Mouse (Mus musculus) layer of hippocampus, postnatal 25 days (tissue): ENCODE measurements at regions not wholly inside any gene's neighbourhood (a gene's known extent, or its start where the extent isn't known, plus 50 kb on each side); places are given as distances from the start of the nearest gene placed in this dataset.

Source experiments
- DNase-seq, 2 experiments: peaks; one replicate each; pipeline ENCODE4 v3.0.0; 2022; ENCODE audit warnings: mixed read lengths in 2 of 2, low spot score in 1 of 2; ENCODE audit errors: extremely low spot score in 1 of 2

- DNase-seq, result no peak
Observed at GRCm38 (mm10) chr3:143107733-143108291, 226.0 kb upstream of the Pkn2 start.

- no peak for DNase-seq
Observed at GRCm38 (mm10) chr3:143104734-143105133, 222.9 kb upstream of the Pkn2 start.

GRCm38 (mm10) chr3:143103333-143103732, 221.5 kb upstream of the Pkn2 start:
- no peak for DNase-seq

GRCm38 (mm10) chr3:143100810-143101645, 219.2 kb upstream of the Pkn2 start:
- DNase-seq, result peak; percentile 30 to 43

GRCm38 (mm10) chr3:143100203-143100602, 218.4 kb upstream of the Pkn2 start:
- DNase-seq, result no peak

- no peak for DNase-seq
Observed at GRCm38 (mm10) chr3:143092206-143092605, 210.4 kb upstream of the Pkn2 start.

GRCm38 (mm10) chr3:143090886-143091285, 209.1 kb upstream of the Pkn2 start:
- DNase-seq, result no peak

- no peak for DNase-seq
Observed at GRCm38 (mm10) chr3:143090316-143090715, 208.5 kb upstream of the Pkn2 start.

- DNase-seq, result no peak
Observed at GRCm38 (mm10) chr3:143087786-143088185, 206.0 kb upstream of the Pkn2 start.

- no peak for DNase-seq
Observed at GRCm38 (mm10) chr3:143078310-143078709, 196.5 kb upstream of the Pkn2 start.

GRCm38 (mm10) chr3:143071839-143072373, 190.1 kb upstream of the Pkn2 start:
- no peak for DNase-seq

- no peak for DNase-seq
Observed at GRCm38 (mm10) chr3:143054858-143055257, 173.1 kb upstream of the Pkn2 start.

- DNase-seq, result no peak
Observed at GRCm38 (mm10) chr3:143053286-143053993, 171.6 kb upstream of the Pkn2 start.

GRCm38 (mm10) chr3:143040666-143041065, 158.9 kb upstream of the Pkn2 start:
- DNase-seq, result no peak

GRCm38 (mm10) chr3:143036108-143036507, 154.3 kb upstream of the Pkn2 start:
- no peak for DNase-seq

- no peak for DNase-seq
Observed at GRCm38 (mm10) chr3:143034588-143034987, 152.8 kb upstream of the Pkn2 start.

GRCm38 (mm10) chr3:143022486-143022885, 140.7 kb upstream of the Pkn2 start:
- DNase-seq, result no peak

GRCm38 (mm10) chr3:143021159-143021871, 139.5 kb upstream of the Pkn2 start:
- no peak for DNase-seq

GRCm38 (mm10) chr3:143017480-143017879, 135.7 kb upstream of the Pkn2 start:
- no peak for DNase-seq

GRCm38 (mm10) chr3:143016758-143017157, 135.0 kb upstream of the Pkn2 start:
- no peak for DNase-seq

GRCm38 (mm10) chr3:143014421-143014820, 132.6 kb upstream of the Pkn2 start:
- DNase-seq, result no peak
